Mouse (Mus musculus) urinary bladder, postnatal 36 days (tissue): ENCODE data around the gene Gabrb3.
"Not testable (repeated sequence)": the region's sequence is repeated elsewhere in the genome, so short reads cannot be mapped to it uniquely, and the experiment has no call there.

ENCODE experiments used
- DNase-seq, 2 experiments: peaks; one replicate each; pipeline ENCODE4 v3.0.0; 2022; ENCODE audit warnings: low spot score in 2 of 2, mixed read lengths in 1 of 2

Gabrb3 gene

GRCm38 (mm10) chr7:57706092-57706491, 286.6 kb downstream of the Gabrb3 start:
- no peak for DNase-seq

GRCm38 (mm10) chr7:57706976-57707740, 287.7 kb downstream of the Gabrb3 start:
- no peak for DNase-seq

GRCm38 (mm10) chr7:57711709-57712108, 292.2 kb downstream of the Gabrb3 start:
- no peak for DNase-seq

GRCm38 (mm10) chr7:57746836-57747235, 327.3 kb downstream of the Gabrb3 start:
- no peak for DNase-seq

GRCm38 (mm10) chr7:57760466-57760865, 341.0 kb downstream of the Gabrb3 start:
- DNase-seq = no peak

- no peak for DNase-seq
Observed at GRCm38 (mm10) chr7:57778754-57779153, 359.3 kb downstream of the Gabrb3 start.

- not testable (repeated sequence) for DNase-seq
Observed at GRCm38 (mm10) chr7:57786102-57786501, 366.6 kb downstream of the Gabrb3 start.

GRCm38 (mm10) chr7:57787520-57787919, 368.0 kb downstream of the Gabrb3 start:
- no peak for DNase-seq

GRCm38 (mm10) chr7:57803266-57803665, 383.8 kb downstream of the Gabrb3 start:
- no peak for DNase-seq

GRCm38 (mm10) chr7:57813716-57814115, 394.2 kb downstream of the Gabrb3 start:
- no peak for DNase-seq

GRCm38 (mm10) chr7:57842383-57842896, 422.9 kb downstream of the Gabrb3 start:
- no peak for DNase-seq

- no peak for DNase-seq
Observed at GRCm38 (mm10) chr7:57867951-57868350, 448.5 kb downstream of the Gabrb3 start.
